Mouse (Mus musculus) CH12.LX (cell line): ENCODE results near the gene Ccdc88c. TPM values are rescaled to one million over a fixed set of nuclear protein-coding genes. Genes with fewer than 3 reads are reported as not detected.
"Not testable (repeated sequence)": the region's sequence is repeated elsewhere in the genome, so short reads cannot be mapped to it uniquely, and the experiment has no call there.

Experiments
- DNase-seq: peaks from one replicate; pipeline ENCODE4 v3.0.0-alpha.2; 2013; ENCODE audit errors: extremely low read depth
- H3K27ac ChIP-seq: 2 replicates; pipeline ENCODE4 v1.5.1; 2012; ENCODE audit warnings: low read depth, mild to moderate bottlenecking, control low read depth, moderate library complexity; ENCODE audit not compliant: insufficient read depth
- H3K27me3 ChIP-seq: replicated peaks from 2 replicates; pipeline ENCODE3; 2012; ENCODE audit warnings: inconsistent platforms
- H3K36me3 ChIP-seq, 2 experiments: replicated peaks in 1 of 2; 2 replicates each; pipeline versions ENCODE3 to v1.6.1; 2012; ENCODE audit warnings: inconsistent platforms in 1 of 2, low read length in 1 of 2, mild to moderate bottlenecking in 1 of 2, mixed read lengths in 1 of 2, moderate library complexity in 1 of 2; ENCODE audit not compliant: control insufficient read depth in 1 of 2, insufficient read depth in 1 of 2
- H3K4me1 ChIP-seq, 2 experiments: 2 replicates each; pipeline ENCODE4 v1.6.1; 2012; ENCODE audit warnings: inconsistent platforms in 1 of 2, moderate library complexity in 1 of 2; ENCODE audit not compliant: insufficient read depth in 2 of 2, control insufficient read depth in 1 of 2
- H3K4me2 ChIP-seq: 2 replicates; pipeline ENCODE4 v1.6.1; 2012; ENCODE audit warnings: low read depth, mild to moderate bottlenecking, control low read depth; ENCODE audit not compliant: poor library complexity, insufficient read depth, severe bottlenecking
- H3K4me3 ChIP-seq, 3 experiments: fragments of 150-350 bp in 1 of 3; sonication (generic) in 1 of 3; replicated peaks in 1 of 3; 2 replicates each; pipeline versions ENCODE3 to v1.5.1; 2011 to 2012; ENCODE audit warnings: low read depth in 2 of 3, low read length in 2 of 3, mild to moderate bottlenecking in 2 of 3, moderate library complexity in 2 of 3, control low read depth in 1 of 3, improper control_type of control experiment in 1 of 3, inconsistent platforms in 1 of 3, mixed read lengths in 1 of 3; ENCODE audit not compliant: poor library complexity in 1 of 3
- H3K79me2 ChIP-seq: replicated peaks from 2 replicates; pipeline ENCODE4 v1.6.1; 2012; ENCODE audit warnings: mild to moderate bottlenecking, moderate library complexity; ENCODE audit not compliant: control insufficient read depth, poor library complexity, insufficient read depth, severe bottlenecking; ENCODE audit errors: extremely low read depth
- H3K9ac ChIP-seq: 2 replicates; pipeline ENCODE4 v1.6.1; 2012; ENCODE audit warnings: low read depth, mild to moderate bottlenecking, control low read depth, moderate library complexity; ENCODE audit not compliant: insufficient read depth
- H3K9me3 ChIP-seq: replicated peaks from 2 replicates; pipeline ENCODE3; 2012; ENCODE audit warnings: low read length, inconsistent platforms, mixed read lengths
- CHD1 ChIP-seq: IDR thresholded peaks from 2 replicates; pipeline ENCODE4 v1.6.1; 2012; ENCODE audit warnings: low read depth, low read length, improper control_type of control experiment, inconsistent platforms
- E2F4 ChIP-seq: IDR thresholded peaks from 2 replicates; pipeline ENCODE4 v1.6.1; 2011; ENCODE audit warnings: low read depth, low read length, improper control_type of control experiment; ENCODE audit not compliant: insufficient replicate concordance
- ELF1 ChIP-seq: IDR thresholded peaks from 2 replicates; pipeline ENCODE4 v1.6.1; 2014; ENCODE audit warnings: low read depth, mild to moderate bottlenecking, inconsistent platforms, low read length, improper control_type of control experiment
- ETS1 ChIP-seq: conservative IDR thresholded peaks from 2 replicates; pipeline ENCODE4 v1.6.1; 2012; ENCODE audit warnings: low read depth, mild to moderate bottlenecking, inconsistent platforms, low read length, improper control_type of control experiment, moderate library complexity
- IRF4 ChIP-seq: IDR thresholded peaks from 2 replicates; pipeline ENCODE4 v1.6.1; 2014; ENCODE audit warnings: low read depth, mild to moderate bottlenecking, inconsistent platforms, low read length, improper control_type of control experiment
- KAT2A ChIP-seq: IDR thresholded peaks from 2 replicates; pipeline ENCODE4 v1.6.1; 2012; ENCODE audit warnings: low read length, improper control_type of control experiment, inconsistent platforms; ENCODE audit not compliant: insufficient replicate concordance
- MAFK ChIP-seq: IDR thresholded peaks from 2 replicates; pipeline ENCODE4 v1.6.1; 2011; ENCODE audit warnings: low read length, improper control_type of control experiment; ENCODE audit not compliant: insufficient replicate concordance
- MAX ChIP-seq: IDR thresholded peaks from 2 replicates; pipeline ENCODE4 v1.6.1; 2011; ENCODE audit warnings: low read length, improper control_type of control experiment
- MAZ ChIP-seq: IDR thresholded peaks from 2 replicates; pipeline ENCODE4 v1.6.1; 2012; ENCODE audit warnings: low read depth, mild to moderate bottlenecking, inconsistent platforms, low read length, improper control_type of control experiment, moderate library complexity
- MEF2A ChIP-seq: IDR thresholded peaks from 2 replicates; pipeline ENCODE4 v1.6.1; 2014; ENCODE audit warnings: low read depth, mild to moderate bottlenecking, inconsistent platforms, low read length, improper control_type of control experiment, borderline replicate concordance
- MYC ChIP-seq: IDR thresholded peaks from 2 replicates; pipeline ENCODE4 v1.6.1; 2011; ENCODE audit warnings: low read depth, mild to moderate bottlenecking, improper control_type of control experiment, low read length
- NRF1 ChIP-seq: IDR thresholded peaks from 2 replicates; pipeline ENCODE4 v1.6.1; 2014; ENCODE audit warnings: low read depth, mild to moderate bottlenecking, inconsistent platforms, low read length, improper control_type of control experiment, moderate library complexity
- POLR2A ChIP-seq: IDR thresholded peaks from 2 replicates; pipeline ENCODE4 v1.6.1; 2011; ENCODE audit warnings: low read depth, mild to moderate bottlenecking, improper control_type of control experiment, low read length
- RCOR1 ChIP-seq: conservative IDR thresholded peaks from 2 replicates; pipeline ENCODE4 v1.6.1; 2012; ENCODE audit warnings: low read depth, mild to moderate bottlenecking, inconsistent platforms, low read length, improper control_type of control experiment
- UBTF ChIP-seq: IDR thresholded peaks from 2 replicates; pipeline ENCODE4 v1.6.1; 2012; ENCODE audit warnings: low read depth, mild to moderate bottlenecking, inconsistent platforms, low read length, improper control_type of control experiment, moderate library complexity
- USF1 ChIP-seq: IDR thresholded peaks from 2 replicates; pipeline ENCODE4 v1.6.1; 2014; ENCODE audit warnings: low read depth, mild to moderate bottlenecking, inconsistent platforms, low read length, improper control_type of control experiment
- ZKSCAN1 ChIP-seq: IDR thresholded peaks from 2 replicates; pipeline ENCODE4 v1.6.1; 2012; ENCODE audit warnings: low read depth, inconsistent platforms, low read length, improper control_type of control experiment, borderline replicate concordance
- dilution Hi-C: fragments of 300-500 bp; cut with MboI; formaldehyde crosslinking; loops from 2 replicates; pipeline ENCODE4 v1.14.3; 2020; ENCODE audit warnings: low sequenced_read_pairs; ENCODE audit not compliant: extremely low pct_unique_long_range_greater_than_20kb, extremely low pct_ligation_motif_present
- in situ Hi-C: fragments of 300-500 bp; cut with MboI; formaldehyde crosslinking; loops from 3 replicates; pipeline ENCODE4 v1.14.3; 2019; ENCODE audit warnings: low sequenced_read_pairs, low pct_ligation_motif_present, low pct_unique_long_range_greater_than_20kb, mixed read lengths
- polyA plus RNA-seq: library from polyadenylated mRNA; unstranded; fragments of >175 nt; gene quantifications from 2 replicates; pipeline ENCODE4 v1.2.1, GENCODE M21; 2012; ENCODE audit warnings: low read depth; ENCODE audit not compliant: insufficient read length
- total RNA-seq, 2 experiments: library from RNA; depleted of rRNA; stranded (reverse); fragments of 300-350 nt in 1 of 2; fragments of >200 nt in 1 of 2; gene quantifications; 2 replicates each; pipeline ENCODE4 v1.2.3; 2012 to 2014

Gene Ccdc88c
- total and polyA plus RNA-seq, 3 experiments, result 20.3 to 32.7 (median 24.9) TPM

- dilution Hi-C loops (no loop called here), in situ Hi-C loops (no loop called here)
- Histone ChIP-seq H3K79me2 (peaks cover 72% of the 10 kb centered on the region), H3K4me3 (peak overlapping the region; percentile 53 to 60 (median 58)), H3K4me2 (peak overlapping the region; percentile 62), H3K9me3 (no peaks in the 10 kb centered on the region), H3K9ac (peak overlapping the region; percentile 53; the same call in 1 of the 2 replicates), H3K36me3 (peaks cover 2 to 31% of the 10 kb centered on the region in 2 experiments)
- TF ChIP-seq E2F4 (no peak), ETS1 (no peak), ZKSCAN1 (no peak)
- TF ChIP-seq, all 38 proteins: peak for 0
- H3K27ac ChIP-seq, result peak overlapping the region; percentile 66; the same call in 1 of the 2 replicates
- DNase-seq, result no peak
- H3K27me3 ChIP-seq, result no peaks in the 10 kb centered on the region
- peaks cover 43 to 89% of the 10 kb centered on the region in 2 experiments for H3K4me1 ChIP-seq
Observed at GRCm38 (mm10) chr12:101015165-101015560, 13.7 kb downstream of the Ccdc88c start.

GRCm38 (mm10) chr12:101014549-101015164, 14.2 kb downstream of the Ccdc88c start:
- dilution Hi-C loops, result no loop called here
- H3K4me1 ChIP-seq, result peaks cover 46 to 89% of the 10 kb centered on the region in 2 experiments
- DNase-seq, result no peak

GRCm38 (mm10) chr12:101013668-101014067, 15.2 kb downstream of the Ccdc88c start:
- H3K4me3 ChIP-seq, H3K27me3 ChIP-seq, DNase-seq, H3K9me3 ChIP-seq, H3K27ac ChIP-seq, H3K4me2 ChIP-seq, in situ Hi-C loops, H3K9ac ChIP-seq, dilution Hi-C loops: not testable (repeated sequence)
- Histone ChIP-seq H3K79me2 (peaks cover 75% of the 10 kb centered on the region), H3K4me1 (peaks cover 53 to 89% of the 10 kb centered on the region in 2 experiments), H3K36me3 (peaks cover 0 to 28% of the 10 kb centered on the region in 2 experiments)

More at GRCm38 (mm10) chr12:101014549-101015164, 14.2 kb downstream of the Ccdc88c start:
- peak overlapping the region; percentile 62; the same call in 1 of the 2 replicates for H3K4me2 ChIP-seq
- H3K27me3 ChIP-seq, result no peaks in the 10 kb centered on the region
- peaks cover 71% of the 10 kb centered on the region for H3K79me2 ChIP-seq
- peak overlapping the region in 2 of 3 experiments; percentile 53 to 60 for H3K4me3 ChIP-seq
- in situ Hi-C loops, result no loop called here
- 0 out of 2 replicates have a peak overlapping the region, but pooled peaks have one; percentile 34 for H3K27ac ChIP-seq
- H3K9ac ChIP-seq, result peak overlapping the region; percentile 53; the same call in 1 of the 2 replicates
- H3K36me3 ChIP-seq, result peaks cover under 1 to 30% of the 10 kb centered on the region in 2 experiments
- no peaks in the 10 kb centered on the region for H3K9me3 ChIP-seq
- TF ChIP-seq MEF2A (no peak), POLR2A (no peak), USF1 (no peak), UBTF (no peak), MAFK (no peak), MAZ (no peak), NRF1 (no peak), ELF1 (no peak), ETS1 (no peak), RCOR1 (no peak), CHD1 (no peak), MAX (no peak), MYC (no peak), KAT2A (no peak), IRF4 (no peak)
- TF ChIP-seq, all 38 proteins: peak for 0
